Mouse (Mus musculus) myocyte (in vitro differentiated cells): ENCODE measurements around the gene Tm7sf3.

Experiments
- E2F4 ChIP-seq: IDR thresholded peaks from one replicate; pipeline ENCODE4 v1.6.1; 2011; ENCODE audit warnings: mild to moderate bottlenecking, control low read depth, moderate library complexity; ENCODE audit not compliant: insufficient read depth
- MAX ChIP-seq: IDR thresholded peaks from one replicate; pipeline ENCODE4 v1.6.1; 2011; ENCODE audit warnings: low read depth, mild to moderate bottlenecking, control low read depth
- MYOD1 ChIP-seq, 3 experiments: IDR thresholded peaks; one replicate each; pipeline ENCODE4 v1.6.1; 2011; ENCODE audit warnings: control low read depth in 2 of 3, low read depth in 2 of 3, mild to moderate bottlenecking in 2 of 3, moderate library complexity in 1 of 3; ENCODE audit not compliant: insufficient read length in 2 of 3, control insufficient read depth in 1 of 3
- MYOG ChIP-seq, 3 experiments: IDR thresholded peaks; one replicate each; pipeline ENCODE4 v1.6.1; 2011; ENCODE audit warnings: control low read depth in 2 of 3, low read depth in 2 of 3, mild to moderate bottlenecking in 2 of 3; ENCODE audit not compliant: insufficient read length in 2 of 3, control insufficient read depth in 1 of 3, insufficient read depth in 1 of 3
- POLR2A ChIP-seq: IDR thresholded peaks from one replicate; pipeline ENCODE4 v1.6.1; 2011; ENCODE audit warnings: low read depth, mild to moderate bottlenecking, control low read depth, moderate library complexity; ENCODE audit not compliant: insufficient read length
- POLR2AphosphoS2 ChIP-seq: IDR thresholded peaks from one replicate; pipeline ENCODE4 v1.6.1; 2011; ENCODE audit warnings: low read depth, control low read depth; ENCODE audit not compliant: insufficient read length
- USF1 ChIP-seq: IDR thresholded peaks from one replicate; pipeline ENCODE4 v1.6.1; 2011; ENCODE audit warnings: low read depth, mild to moderate bottlenecking, control low read depth, moderate library complexity

DNA sequence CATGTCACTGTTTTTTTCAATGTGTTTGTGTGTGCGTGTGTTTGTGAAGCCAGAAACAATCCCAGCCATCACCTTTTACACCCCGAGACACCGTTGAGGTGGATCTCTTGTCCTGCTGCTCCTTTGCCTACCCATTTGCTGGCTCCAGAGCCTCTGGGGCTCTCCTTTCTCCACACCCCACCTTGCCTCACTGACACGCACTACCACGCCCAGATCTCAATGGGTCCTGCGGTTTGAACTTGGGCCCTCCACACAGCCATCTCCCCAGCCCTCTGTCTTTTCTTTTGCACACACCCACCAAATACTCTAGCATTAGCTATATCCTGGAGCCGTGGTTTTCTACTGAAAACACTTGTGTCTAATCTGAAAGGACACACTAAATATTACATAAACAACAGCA is 30.7 kb downstream of the Tm7sf3 start:
- TF ChIP-seq USF1 (no peak), POLR2A (no peak), MAX (no peak), E2F4 (no peak), POLR2AphosphoS2 (no peak), MYOD1 (IDR thresholded peaks at IDR 0.05; ENCODE audit: control insufficient read depth in 1 of 3, insufficient read length in 2 of 3, low read depth in 2 of 3) (no peak), MYOG (IDR thresholded peaks at IDR 0.05; ENCODE audit: control insufficient read depth in 1 of 3, insufficient read depth in 1 of 3, insufficient read length in 2 of 3, low read depth in 2 of 3) (no peak)
